Mouse (Mus musculus): Measurements from ENCODE around the gene Rab3d. TPM values are rescaled to one million over a fixed set of nuclear protein-coding genes. Genes with fewer than 3 reads are reported as not detected.
A peak's percentile ranks its signal among the peaks of the same experiment; 100 is the strongest.

Rab3d gene
- total and polyA plus RNA-seq, 2 experiments, result 5.6 to 16.6 TPM

DNA sequence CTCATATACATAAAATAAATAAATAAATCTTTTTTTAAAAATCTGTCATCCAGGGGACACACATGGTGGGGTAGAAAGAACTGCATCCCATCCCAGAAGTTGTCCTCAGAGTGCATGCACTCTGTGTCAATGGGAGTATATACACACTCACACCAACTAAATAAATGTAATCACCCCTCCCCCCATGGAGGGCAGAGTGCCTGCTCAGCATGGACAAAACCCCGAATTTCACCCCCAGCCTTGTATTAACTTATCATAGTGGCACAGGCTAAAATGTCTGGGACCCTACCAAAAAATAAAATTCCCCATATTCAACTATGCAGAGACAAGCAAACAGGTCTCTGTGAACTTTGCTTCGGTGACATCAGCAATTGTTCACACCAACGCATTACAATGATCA is 36.6 kb upstream of the Rab3d start:
- no peak overlapping the region for H3K27ac ChIP-seq (replicated peaks; ENCODE audit: insufficient read depth, low read depth, low read length)
- H3K9ac ChIP-seq (ENCODE audit: low read depth, low read length), result no peak overlapping the region
- H3K4me3 ChIP-seq (ENCODE audit: insufficient read depth, low read depth, low read length), result no peak overlapping the region
- no peaks in the 10 kb centered on the region for H3K4me1 ChIP-seq (ENCODE audit: control insufficient read depth, insufficient read depth, low read length)
- no peak for DNase-seq (ENCODE audit: extremely low read depth, low read depth, low spot score)
- no peaks in the 10 kb centered on the region for H3K79me2 ChIP-seq (ENCODE audit: control insufficient read depth, insufficient read depth, low read length)
- TF ChIP-seq POLR2A (IDR thresholded peaks at IDR 0.05; ENCODE audit: extremely low read depth, insufficient read depth, low read length), result no peak
- TF ChIP-seq CTCF (IDR thresholded peaks at IDR 0.05; ENCODE audit: low read depth, low read length), result no peak
- H3K36me3 ChIP-seq (ENCODE audit: control insufficient read depth, insufficient read depth, low read length), result no peaks in the 10 kb centered on the region
- 62% methylated on average over 3 of the region's 3 CpGs for WGBS
- no peaks in the 10 kb centered on the region for H3K27me3 ChIP-seq (ENCODE audit: control insufficient read depth, insufficient read depth, low read length)

DNA sequence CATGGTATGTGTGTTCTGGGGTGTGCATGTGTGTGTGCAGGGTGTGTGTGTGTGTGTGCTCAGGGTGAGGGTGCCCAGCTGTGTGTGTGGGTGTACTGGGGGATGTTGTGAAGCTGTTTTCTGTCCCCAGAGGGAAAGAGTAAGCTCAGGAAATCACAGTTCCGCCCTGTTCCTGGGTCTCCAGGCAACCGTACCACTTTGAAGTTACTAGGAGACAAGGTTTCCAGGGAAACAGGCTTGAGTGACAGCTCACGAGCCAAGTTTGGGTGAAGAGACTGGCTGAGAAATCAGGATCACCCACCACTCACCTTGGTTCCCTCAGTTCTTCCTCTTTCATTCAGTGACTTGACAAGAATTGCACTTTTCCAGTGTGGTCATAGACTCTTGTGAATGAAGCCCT is 35.6 kb upstream of the Rab3d start:
- Histone ChIP-seq H3K27me3 (ENCODE audit: control insufficient read depth, insufficient read depth, low read length) (no peaks in the 10 kb centered on the region), H3K27ac (replicated peaks; ENCODE audit: insufficient read depth, low read depth, low read length) (no peak overlapping the region), H3K4me1 (ENCODE audit: control insufficient read depth, insufficient read depth, low read length) (no peaks in the 10 kb centered on the region), H3K36me3 (ENCODE audit: control insufficient read depth, insufficient read depth, low read length) (no peaks in the 10 kb centered on the region), H3K79me2 (ENCODE audit: control insufficient read depth, insufficient read depth, low read length) (no peaks in the 10 kb centered on the region), H3K9ac (ENCODE audit: low read depth, low read length) (no peak overlapping the region), H3K4me3 (ENCODE audit: insufficient read depth, low read depth, low read length) (no peak overlapping the region)
- WGBS, result 69% methylated on average over 3 of the region's 3 CpGs
- no peak for DNase-seq (ENCODE audit: extremely low read depth, low read depth, low spot score)
- no peak for TF ChIP-seq CTCF (IDR thresholded peaks at IDR 0.05; ENCODE audit: low read depth, low read length)
- TF ChIP-seq POLR2A (IDR thresholded peaks at IDR 0.05; ENCODE audit: extremely low read depth, insufficient read depth, low read length), result no peak

GRCm38 (mm10) chr9:21951977-21952376 is 34.0 kb upstream of the Rab3d start:
- H3K4me1 ChIP-seq (ENCODE audit: control insufficient read depth, insufficient read depth, low read length), result no peaks in the 10 kb centered on the region
- H3K4me3 ChIP-seq (ENCODE audit: insufficient read depth, low read depth, low read length), result no peak overlapping the region
- DNase-seq (ENCODE audit: extremely low read depth, low read depth, low spot score), result no peak
- TF ChIP-seq POLR2A (IDR thresholded peaks at IDR 0.05; ENCODE audit: extremely low read depth, insufficient read depth, low read length), result no peak
- TF ChIP-seq CTCF (IDR thresholded peaks at IDR 0.05; ENCODE audit: low read depth, low read length), result peak; percentile 41; the same call in 1 of the 2 replicates
- 77% methylated on average over 3 of the region's 3 CpGs for WGBS
- H3K79me2 ChIP-seq (ENCODE audit: control insufficient read depth, insufficient read depth, low read length), result no peaks in the 10 kb centered on the region
- H3K27ac ChIP-seq (replicated peaks; ENCODE audit: insufficient read depth, low read depth, low read length), result no peak overlapping the region
- H3K9ac ChIP-seq (ENCODE audit: low read depth, low read length), result no peak overlapping the region
- H3K27me3 ChIP-seq (ENCODE audit: control insufficient read depth, insufficient read depth, low read length), result no peaks in the 10 kb centered on the region
- no peaks in the 10 kb centered on the region for H3K36me3 ChIP-seq (ENCODE audit: control insufficient read depth, insufficient read depth, low read length)

DNA sequence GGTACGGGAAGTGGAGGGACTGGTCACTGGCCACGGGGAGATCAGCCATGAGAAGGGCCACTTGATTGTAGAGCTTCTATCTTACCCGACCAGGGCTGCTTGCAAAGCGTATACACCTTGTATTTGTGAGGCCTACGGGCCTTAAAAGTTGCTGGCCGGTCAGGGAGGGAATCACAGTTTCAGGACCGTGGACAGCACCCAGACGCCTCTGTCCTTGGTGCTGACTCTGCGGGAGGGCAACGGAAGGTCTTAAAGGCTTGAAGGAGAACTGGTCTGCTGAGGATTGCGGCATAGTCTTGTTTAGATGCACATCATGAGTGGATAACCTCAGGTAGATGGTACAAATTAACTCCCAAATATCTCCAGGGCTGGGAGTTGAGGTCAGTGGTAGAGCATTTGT is 32.3 kb upstream of the Rab3d start:
- H3K79me2 ChIP-seq (ENCODE audit: control insufficient read depth, insufficient read depth, low read length), result no peaks in the 10 kb centered on the region
- no peaks in the 10 kb centered on the region for H3K27me3 ChIP-seq (ENCODE audit: control insufficient read depth, insufficient read depth, low read length)
- 16% methylated on average over 11 of the region's 11 CpGs for WGBS
- no peak for TF ChIP-seq POLR2A (IDR thresholded peaks at IDR 0.05; ENCODE audit: extremely low read depth, insufficient read depth, low read length)
- peak; percentile 57 for TF ChIP-seq CTCF (IDR thresholded peaks at IDR 0.05; ENCODE audit: low read depth, low read length)
- H3K4me3 ChIP-seq (ENCODE audit: insufficient read depth, low read depth, low read length), result no peak overlapping the region
- no peaks in the 10 kb centered on the region for H3K4me1 ChIP-seq (ENCODE audit: control insufficient read depth, insufficient read depth, low read length)
- no peaks in the 10 kb centered on the region for H3K36me3 ChIP-seq (ENCODE audit: control insufficient read depth, insufficient read depth, low read length)
- no peak overlapping the region for H3K27ac ChIP-seq (replicated peaks; ENCODE audit: insufficient read depth, low read depth, low read length)
- peak; percentile 21 for DNase-seq (ENCODE audit: extremely low read depth, low read depth, low spot score)
- no peak overlapping the region for H3K9ac ChIP-seq (ENCODE audit: low read depth, low read length)

DNA sequence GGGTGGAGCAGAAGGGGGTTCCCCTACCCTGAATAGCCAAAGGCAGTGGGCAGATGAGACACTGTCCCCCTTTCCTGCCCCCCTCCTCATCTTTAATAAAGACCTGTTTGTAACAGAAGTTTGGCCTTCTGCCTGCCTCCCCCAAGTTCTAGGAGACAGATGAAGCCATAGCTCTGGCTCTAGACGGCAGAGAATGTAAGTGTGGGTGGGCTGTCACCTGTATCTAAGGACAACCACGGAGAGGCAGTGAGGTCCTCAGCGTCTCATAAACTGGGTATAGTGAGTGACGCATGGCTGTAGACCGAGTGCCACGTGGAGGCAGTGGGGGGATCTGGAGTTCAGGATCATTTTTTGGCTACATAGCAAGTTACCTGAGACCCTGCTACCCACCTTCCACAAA is 30.8 kb upstream of the Rab3d start:
- H3K4me1 ChIP-seq (ENCODE audit: control insufficient read depth, insufficient read depth, low read length), result no peaks in the 10 kb centered on the region
- H3K4me3 ChIP-seq (ENCODE audit: insufficient read depth, low read depth, low read length), result no peak overlapping the region
- WGBS, result 61% methylated on average over 6 of the region's 6 CpGs
- no peak for DNase-seq (ENCODE audit: extremely low read depth, low read depth, low spot score)
- H3K27me3 ChIP-seq (ENCODE audit: control insufficient read depth, insufficient read depth, low read length), result no peaks in the 10 kb centered on the region
- TF ChIP-seq CTCF (IDR thresholded peaks at IDR 0.05; ENCODE audit: low read depth, low read length) (no peak), POLR2A (IDR thresholded peaks at IDR 0.05; ENCODE audit: extremely low read depth, insufficient read depth, low read length) (no peak)
- no peak overlapping the region for H3K27ac ChIP-seq (replicated peaks; ENCODE audit: insufficient read depth, low read depth, low read length)
- no peaks in the 10 kb centered on the region for H3K79me2 ChIP-seq (ENCODE audit: control insufficient read depth, insufficient read depth, low read length)
- no peak overlapping the region for H3K9ac ChIP-seq (ENCODE audit: low read depth, low read length)
- no peaks in the 10 kb centered on the region for H3K36me3 ChIP-seq (ENCODE audit: control insufficient read depth, insufficient read depth, low read length)

DNA sequence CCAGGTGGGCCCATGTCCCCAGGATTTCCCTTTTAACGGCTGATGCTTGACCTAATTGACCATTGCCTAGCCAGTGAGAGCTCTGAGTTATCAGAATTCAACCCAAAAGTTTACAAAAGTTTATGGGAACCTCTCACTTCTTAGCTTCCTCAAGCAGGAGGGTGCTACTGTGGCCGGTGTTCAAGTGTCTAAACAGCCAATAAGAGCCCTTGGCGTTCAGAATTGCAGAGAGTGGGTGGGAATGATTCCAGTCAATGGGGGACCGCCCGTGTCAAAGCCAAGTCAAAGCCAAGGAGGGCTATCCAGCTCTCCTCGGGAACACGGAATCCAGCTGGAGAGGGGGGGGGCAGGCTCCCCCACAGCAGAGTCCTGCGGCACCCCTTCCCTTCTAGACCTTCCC is 30.2 kb upstream of the Rab3d start:
- 60% methylated on average over 8 of the region's 8 CpGs for WGBS
- no peak overlapping the region for H3K27ac ChIP-seq (replicated peaks; ENCODE audit: insufficient read depth, low read depth, low read length)
- DNase-seq (ENCODE audit: extremely low read depth, low read depth, low spot score), result no peak
- TF ChIP-seq POLR2A (IDR thresholded peaks at IDR 0.05; ENCODE audit: extremely low read depth, insufficient read depth, low read length), result no peak
- no peak for TF ChIP-seq CTCF (IDR thresholded peaks at IDR 0.05; ENCODE audit: low read depth, low read length)
- no peak overlapping the region for H3K9ac ChIP-seq (ENCODE audit: low read depth, low read length)
- H3K4me3 ChIP-seq (ENCODE audit: insufficient read depth, low read depth, low read length), result no peak overlapping the region
- no peaks in the 10 kb centered on the region for H3K36me3 ChIP-seq (ENCODE audit: control insufficient read depth, insufficient read depth, low read length)
- H3K4me1 ChIP-seq (ENCODE audit: control insufficient read depth, insufficient read depth, low read length), result no peaks in the 10 kb centered on the region
- H3K79me2 ChIP-seq (ENCODE audit: control insufficient read depth, insufficient read depth, low read length), result no peaks in the 10 kb centered on the region
- no peaks in the 10 kb centered on the region for H3K27me3 ChIP-seq (ENCODE audit: control insufficient read depth, insufficient read depth, low read length)

Data from liver, adult 2 months (tissue).